In the genomic region with DNA sequence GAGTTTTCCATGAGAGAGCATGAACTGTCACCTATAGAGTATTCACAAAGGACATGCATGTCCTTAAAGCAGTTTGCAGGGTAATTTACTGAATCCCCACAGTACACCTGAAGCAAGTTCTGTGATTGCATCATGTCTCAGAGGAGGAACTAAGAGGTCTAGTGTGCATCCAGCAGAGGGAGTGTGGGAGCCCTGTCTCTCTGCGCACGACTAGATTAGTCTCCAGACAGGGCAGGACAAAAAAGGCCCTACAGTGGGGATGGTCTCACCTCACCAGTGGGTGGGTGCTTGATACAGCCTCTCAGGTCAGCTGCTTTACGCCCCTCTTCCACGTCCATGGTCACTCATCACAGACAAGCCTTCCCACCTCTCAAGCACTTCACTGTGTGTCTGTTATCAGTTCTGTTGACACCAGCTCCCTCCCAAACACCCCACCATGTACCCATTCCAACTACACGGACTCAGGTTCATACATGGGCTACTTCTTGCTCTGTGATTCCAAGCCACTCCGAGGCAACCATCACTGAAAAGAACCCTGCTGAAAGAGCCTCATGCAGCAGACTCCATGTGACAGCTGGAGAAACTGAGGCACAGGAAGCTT, we compare ENCODE assay signal across 11 mouse cellular contexts. TPM values are rescaled to one million over a fixed set of nuclear protein-coding genes. Genes with fewer than 3 reads are reported as not detected.
DNase-seq lines count a peak whose midpoint lies in the region; ATAC-seq and TF ChIP-seq lines count a peak whose summit lies in the region.
"Had no signal": no experiment of that assay in that cellular context is flagged by ENCODE, and none has a peak within 500 bp of the region (broad histone marks: within the 10 kb centered on the region; RNA-seq: fewer than 3 reads in every experiment).

No protein-coding gene starts in this region.

- peak; percentile 37 for DNase-seq in embryo, embryonic 11 days
- no peak for DNase-seq in embryo, embryonic 10.5 days (ENCODE audit: low spot score)
- peak in 1 of 2 experiments; percentile 40 for DNase-seq in left cerebral cortex, adult 2 months (ENCODE audit: extremely low spot score in 1 of 2, low spot score in 2 of 2)
- DNase-seq in left cerebral cortex, postnatal 4 days, result no peak
- no peak for DNase-seq in gastrocnemius, adult 8-10 months (ENCODE audit: low spot score in 2 of 2)
- DNase-seq: retina, postnatal 1 day had no signal

- no peaks in the 10 kb centered on the region for H3K4me1 ChIP-seq in ES-Bruce4 (ENCODE audit: control insufficient read depth, insufficient read depth, low read length)
- H3K4me1 ChIP-seq in heart, embryonic 16.5 days (ENCODE audit: control insufficient read depth, insufficient read depth, low read length), result peaks cover 72% of the 10 kb centered on the region

- no peak for TF ChIP-seq POLR2A in ES-Bruce4 (IDR thresholded peaks at IDR 0.05; ENCODE audit: insufficient read depth, low read length)

- intact Hi-C loops in left cerebral cortex, adult 2 months (cut with DNase I), result loop anchor here (5.0 kb wide), 1 partner anchor 348 kb away; no protein-coding TSS in a partner anchor
- intact Hi-C loops in left cerebral cortex, postnatal 4 days (cut with DNase I), result no loop called here

- no peaks in the 10 kb centered on the region for H3K36me3 ChIP-seq in ES-Bruce4 (ENCODE audit: control insufficient read depth, insufficient read depth, low read length, poor library complexity, severe bottlenecking)
- H3K36me3 ChIP-seq in heart, embryonic 16.5 days (ENCODE audit: control insufficient read depth, insufficient read depth), result peaks cover 5% of the 10 kb centered on the region; the same call in 1 of the 2 replicates
- H3K36me3 ChIP-seq: embryonic facial prominence, embryonic 15.5 days; G1E had no signal

- TF ChIP-seq CTCF in left cerebral cortex, adult 2 months (IDR thresholded peaks at IDR 0.05), result peak; percentile 62
- TF ChIP-seq CTCF in ES-Bruce4 (IDR thresholded peaks at IDR 0.05; ENCODE audit: low read depth, low read length), result peak; percentile 45

- no peaks in the 10 kb centered on the region for H3K9me3 ChIP-seq in ES-Bruce4 (replicated peaks; ENCODE audit: control insufficient read depth, insufficient read depth, low read length, poor library complexity, severe bottlenecking)
- no peaks in the 10 kb centered on the region for H3K9me3 ChIP-seq in heart, embryonic 16.5 days (replicated peaks; ENCODE audit: control insufficient read depth, low read length)
- H3K9me3 ChIP-seq: embryonic facial prominence, embryonic 15.5 days; G1E had no signal

- H3K4me2 ChIP-seq in heart, embryonic 16.5 days (ENCODE audit: low read depth, low read length), result peak overlapping the region; percentile 62
- H3K4me2 ChIP-seq: embryonic facial prominence, embryonic 15.5 days had no signal

- H3K4me3 ChIP-seq in left cerebral cortex, adult 2 months, result no peak overlapping the region
- no peak overlapping the region for H3K4me3 ChIP-seq in ES-Bruce4 (ENCODE audit: low read depth, low read length)
- H3K4me3 ChIP-seq in heart, embryonic 16.5 days (ENCODE audit: low read length), result 0 out of 2 replicates have a peak overlapping the region, but pooled peaks have one; percentile 7
- H3K4me3 ChIP-seq: embryonic facial prominence, embryonic 15.5 days had no signal

- ATAC-seq in heart, embryonic 16.5 days (replicated peaks; ENCODE audit: extremely low read depth, insufficient read depth, low FRiP score), result peak; percentile 11
- no peak for ATAC-seq in inflammation-experienced regulatory T-cells, adult 6 months

- no peak overlapping the region for H3K9ac ChIP-seq in ES-Bruce4 (ENCODE audit: low read depth, poor library complexity, severe bottlenecking)
- peak overlapping the region; percentile 67 for H3K9ac ChIP-seq in heart, embryonic 16.5 days (ENCODE audit: low read length)
- H3K9ac ChIP-seq: embryonic facial prominence, embryonic 15.5 days had no signal

- no peak overlapping the region for H3K27ac ChIP-seq in left cerebral cortex, adult 2 months
- H3K27ac ChIP-seq in ES-Bruce4 (ENCODE audit: insufficient read depth, low read length), result no peak overlapping the region
- H3K27ac ChIP-seq in heart, embryonic 16.5 days (ENCODE audit: low read length), result peak overlapping the region; percentile 88
- H3K27ac ChIP-seq: embryonic facial prominence, embryonic 15.5 days had no signal

- H3K27me3 ChIP-seq in ES-Bruce4 (ENCODE audit: control insufficient read depth, insufficient read depth, low read length, poor library complexity, severe bottlenecking), result no peaks in the 10 kb centered on the region
- no peaks in the 10 kb centered on the region for H3K27me3 ChIP-seq in heart, embryonic 16.5 days (ENCODE audit: control insufficient read depth, insufficient read depth, low read length)
- H3K27me3 ChIP-seq: embryonic facial prominence, embryonic 15.5 days had no signal

- WGBS in heart, embryonic 16.5 days, result 29% methylated on average over 6 of the region's 6 CpGs

- no peak for TF ChIP-seq EP300 in ES-Bruce4 (IDR thresholded peaks at IDR 0.05; ENCODE audit: insufficient read depth, low read depth, low read length)

RNA-seq across cellular contexts. Expression of a gene that starts 25.7 kb away (rescaled TPM):
- total RNA-seq in left cerebral cortex, adult 2 months (2021), result under 1 TPM in 1 of 2 experiments, not detected in 1; 0.19 TPM
- not detected for total RNA-seq in left cerebral cortex, postnatal 4 days (2021)
- polyA plus RNA-seq in ES-Bruce4 (2011; ENCODE audit: insufficient read depth, insufficient read length, low read depth, missing spikeins), result not detected in 2 replicates
- polyA plus RNA-seq in heart, embryonic 16.5 days (2015; fragmentation: Nextera tagmentation; extraction: Ambion mirVana), result 0.11 and 0.30 TPM in 2 replicates
- under 1 TPM in 1 of 3 experiments, not detected in 2; 0.62 TPM for polyA plus RNA-seq in inflammation-experienced regulatory T-cells, adult 6 months (2017; shearing (Covaris generic))
- 10 to 100 TPM; 29.4 to 66.8 (median 49.7) TPM for total RNA-seq in gastrocnemius, adult 8-10 months (2022)
- polyA plus RNA-seq: G1E had no signal

RNA-seq across cellular contexts. Expression of a gene that starts 31.6 kb away (rescaled TPM):
- under 1 TPM in 1 of 2 experiments, not detected in 1; 0.33 TPM for total RNA-seq in left cerebral cortex, adult 2 months (2021)
- total RNA-seq in left cerebral cortex, postnatal 4 days (2021), result not detected
- polyA plus RNA-seq in ES-Bruce4 (2011; ENCODE audit: insufficient read depth, insufficient read length, low read depth, missing spikeins), result 1.9 and 2.1 TPM in 2 replicates
- polyA plus RNA-seq in heart, embryonic 16.5 days (2015; fragmentation: Nextera tagmentation; extraction: Ambion mirVana), result 977 and 1,096 TPM in 2 replicates
- polyA plus RNA-seq in inflammation-experienced regulatory T-cells, adult 6 months (2017; shearing (Covaris generic)), result not detected
- total RNA-seq in gastrocnemius, adult 8-10 months (2022), result 1,000 to 10,000 TPM; 3,053 to 3,564 (median 3,434) TPM
- total RNA-seq: G1E had no signal
- polyA plus RNA-seq: G1E had no signal

Comparison
In these comparisons a context has a peak if more than half of its experiments do, and no peak if none do; other contexts are left out.
1. RNA of a gene that starts 25.7 kb away (total RNA-seq): 29.4 to 66.8 TPM in gastrocnemius, adult 8-10 months; not detected in left cerebral cortex, postnatal 4 days and 0.19 TPM in left cerebral cortex, adult 2 months; every median in the first group is over 10 times any median in the second.
2. RNA of a gene that starts 31.6 kb away (total RNA-seq): 3,053 to 3,564 TPM in gastrocnemius, adult 8-10 months; 0.33 TPM in left cerebral cortex, adult 2 months and not detected in left cerebral cortex, postnatal 4 days; every median in the first group is over 1,000 times any median in the second.